Mouse (Mus musculus) heart, adult 2 months (tissue): Measurements from ENCODE around the gene Snrk. TPM values are rescaled to one million over a fixed set of nuclear protein-coding genes. Genes with fewer than 3 reads are reported as not detected.

Experiments used
- DNase-seq, 2 experiments: peaks; one replicate each; pipeline ENCODE4 v3.0.0; 2021
- H3K27ac ChIP-seq: fragments of 200-600 bp; 2 replicates; pipeline ENCODE4 v1.8.1; 2022
- H3K27me3 ChIP-seq: fragments of 200-500 bp; 2 replicates; pipeline ENCODE4 v1.6.1; 2012; ENCODE audit warnings: mild to moderate bottlenecking, low read length, inconsistent platforms, mixed read lengths; ENCODE audit not compliant: control insufficient read depth, insufficient read depth
- H3K36me3 ChIP-seq: fragments of 200-500 bp; 2 replicates; pipeline ENCODE4 v1.6.1; 2012; ENCODE audit warnings: low read length, inconsistent platforms; ENCODE audit not compliant: control insufficient read depth, insufficient read depth
- H3K4me1 ChIP-seq: fragments of 200-500 bp; 2 replicates; pipeline ENCODE4 v1.6.1; 2011; ENCODE audit warnings: low read length; ENCODE audit not compliant: control insufficient read depth, insufficient read depth
- H3K4me3 ChIP-seq: fragments of 200-600 bp; 2 replicates; pipeline ENCODE4 v1.8.1; 2022
- H3K79me2 ChIP-seq: fragments of 200-500 bp; replicated peaks from 2 replicates; pipeline ENCODE4 v1.6.1; 2012; ENCODE audit warnings: mild to moderate bottlenecking, inconsistent platforms, low read length, moderate library complexity, mixed read lengths; ENCODE audit not compliant: control insufficient read depth, insufficient read depth
- H3K9ac ChIP-seq: fragments of 200-500 bp; 2 replicates; pipeline ENCODE4 v1.6.1; 2012; ENCODE audit warnings: low read depth, mild to moderate bottlenecking, control low read depth, inconsistent platforms, low read length, mixed read lengths
- CTCF ChIP-seq: fragments of 200-600 bp; IDR thresholded peaks from 2 replicates; pipeline ENCODE4 v1.8.1; 2022; ENCODE audit warnings: antibody characterized with exemption, mild to moderate bottlenecking, moderate library complexity
- EP300 ChIP-seq: fragments of 200-500 bp; IDR thresholded peaks from 2 replicates; pipeline ENCODE4 v1.6.1; 2011; ENCODE audit warnings: low read depth, low read length, control low read depth; ENCODE audit not compliant: insufficient read depth
- POLR2A ChIP-seq: fragments of 200-500 bp; IDR thresholded peaks from 2 replicates; pipeline ENCODE4 v1.6.1; 2011; ENCODE audit warnings: mild to moderate bottlenecking, low read depth, low read length, control low read depth; ENCODE audit not compliant: insufficient read depth
- WGBS: fragments of 180-500 bp; shearing (Covaris S2); methylation state at CpG from one replicate; pipeline ENCODE4 v1.1.7; 2018; 5-methylcytosine and 5-hydroxymethylcytosine counted together
- intact Hi-C: fragments of 180-260 bp; cut with DNase I; formaldehyde crosslinking; loops from one replicate; pipeline ENCODE4 v1.15.1; 2025
- polyA plus RNA-seq: library from polyadenylated mRNA; depleted of rRNA; stranded (reverse); fragments of >200 nt; gene quantifications from 2 replicates; pipeline ENCODE4 v1.2.3, GENCODE M21; 2012
- total RNA-seq, 2 experiments: library from RNA; stranded (reverse); gene quantifications; 2 replicates each; pipeline ENCODE4 v1.2.3; 2021

Snrk gene
- total and polyA plus RNA-seq, 3 experiments = 68.0 to 163 (median 142) TPM

DNA sequence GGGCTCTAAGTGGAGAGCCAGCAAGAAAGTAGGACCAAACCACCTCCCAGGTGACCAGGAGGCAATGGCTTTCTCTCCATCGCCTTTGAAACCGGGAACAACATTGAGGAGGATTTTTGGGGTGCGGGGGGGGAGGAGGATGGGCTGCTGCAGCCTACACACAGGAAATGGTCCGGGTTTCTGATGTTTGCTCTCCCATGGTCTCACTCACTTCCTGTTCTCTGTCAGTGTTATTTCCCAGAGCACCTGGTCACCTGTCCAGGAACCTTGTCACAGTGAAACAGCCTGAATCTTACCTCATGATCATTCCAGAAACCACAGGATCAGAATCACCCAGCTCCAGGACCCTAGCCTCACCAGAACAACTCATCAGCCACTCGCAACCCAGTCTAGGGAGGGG lies 76.8 kb downstream of the Snrk start:
- intact Hi-C loops = no loop called here
- Histone ChIP-seq H3K36me3 (no peaks in the 10 kb centered on the region; the same call in 1 of the 2 replicates), H3K79me2 (no peaks in the 10 kb centered on the region), H3K4me1 (peaks cover 19% of the 10 kb centered on the region), H3K4me3 (no peak overlapping the region), H3K27me3 (no peaks in the 10 kb centered on the region), H3K9ac (no peak overlapping the region), H3K27ac (peak overlapping the region; percentile 91; the same call in 1 of the 2 replicates)
- no peak for DNase-seq
- no peak for TF ChIP-seq CTCF
- no peak for TF ChIP-seq EP300
- no peak for TF ChIP-seq POLR2A
- WGBS = 84% methylated on average over 5 of the region's 5 CpGs

- Histone ChIP-seq H3K4me3 (no peak overlapping the region), H3K27me3 (no peaks in the 10 kb centered on the region), H3K36me3 (no peaks in the 10 kb centered on the region; the same call in 1 of the 2 replicates), H3K4me1 (peaks cover 20% of the 10 kb centered on the region), H3K79me2 (no peaks in the 10 kb centered on the region), H3K9ac (no peak overlapping the region), H3K27ac (peak overlapping the region; percentile 91)
- intact Hi-C loops = no loop called here
- 35% methylated on average over 5 of the region's 5 CpGs for WGBS
- DNase-seq = peak in 1 of 2 experiments; percentile 80
- peak; percentile 31; the same call in 1 of the 2 replicates for TF ChIP-seq POLR2A
- TF ChIP-seq CTCF = peak; percentile 57
- peak; percentile 78 for TF ChIP-seq EP300
Observed at GRCm38 (mm10) chr9:122195042-122195682, 78.1 kb downstream of the Snrk start.

- H3K27ac ChIP-seq = peak overlapping the region; percentile 91
- 37% methylated on average over 5 of the region's 5 CpGs for WGBS
- no peaks in the 10 kb centered on the region for H3K79me2 ChIP-seq
- no peaks in the 10 kb centered on the region for H3K27me3 ChIP-seq
- no peaks in the 10 kb centered on the region; the same call in 1 of the 2 replicates for H3K36me3 ChIP-seq
- peaks cover 20% of the 10 kb centered on the region for H3K4me1 ChIP-seq
- no peak overlapping the region for H3K9ac ChIP-seq
- intact Hi-C loops = no loop called here
- no peak overlapping the region for H3K4me3 ChIP-seq
- DNase-seq = no peak
- no peak for TF ChIP-seq CTCF
- TF ChIP-seq POLR2A = no peak
- TF ChIP-seq EP300 = no peak
Observed at GRCm38 (mm10) chr9:122197021-122197420, 80.0 kb downstream of the Snrk start.

- TF ChIP-seq CTCF = no peak
- TF ChIP-seq POLR2A = no peak
- no peak for TF ChIP-seq EP300
- Histone ChIP-seq H3K4me3 (no peak overlapping the region), H3K27me3 (no peaks in the 10 kb centered on the region), H3K27ac (peak overlapping the region; percentile 91), H3K79me2 (no peaks in the 10 kb centered on the region), H3K36me3 (no peaks in the 10 kb centered on the region; the same call in 1 of the 2 replicates), H3K4me1 (peaks cover 20% of the 10 kb centered on the region), H3K9ac (no peak overlapping the region)
- DNase-seq = no peak
- 82% methylated on average over 3 of the region's 3 CpGs for WGBS
- intact Hi-C loops = loop anchor here (1.0 to 2.0 kb wide), 2 partner anchors 78 to 180 kb away; no protein-coding TSS in a partner anchor
Observed at GRCm38 (mm10) chr9:122198621-122199020, 81.6 kb downstream of the Snrk start.

DNA sequence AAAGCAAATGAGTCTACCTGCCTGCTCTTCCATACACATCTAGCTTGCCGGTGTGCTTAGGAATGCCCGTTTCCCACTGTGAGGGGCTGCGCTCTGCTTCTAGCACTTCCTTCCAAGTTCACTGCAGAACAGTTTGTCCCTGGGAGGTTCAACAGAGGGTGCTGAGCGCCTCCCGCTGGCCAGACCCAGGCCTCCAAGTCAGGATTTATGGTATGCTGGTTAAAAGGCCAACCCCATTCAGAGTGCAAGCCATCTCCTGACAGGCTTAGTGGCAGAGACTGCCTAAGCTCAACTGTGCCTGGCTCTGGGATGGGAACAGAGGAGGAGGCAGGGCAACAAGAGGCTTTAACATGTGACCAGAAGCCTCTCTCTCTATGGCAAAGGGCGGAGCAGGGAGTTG lies 82.2 kb downstream of the Snrk start:
- peak; percentile 87 to 88 for DNase-seq
- Histone ChIP-seq H3K36me3 (no peaks in the 10 kb centered on the region; the same call in 1 of the 2 replicates), H3K27me3 (no peaks in the 10 kb centered on the region), H3K4me1 (peaks cover 20% of the 10 kb centered on the region), H3K27ac (peak overlapping the region; percentile 91), H3K9ac (0 out of 2 replicates have a peak overlapping the region, but pooled peaks have one; percentile 10), H3K79me2 (no peaks in the 10 kb centered on the region), H3K4me3 (no peak overlapping the region)
- intact Hi-C loops = loop anchor here (1.0 to 2.0 kb wide), 2 partner anchors 78 to 181 kb away; no protein-coding TSS in a partner anchor
- 36% methylated on average over 6 of the region's 6 CpGs for WGBS
- TF ChIP-seq POLR2A (peak; percentile 65), EP300 (peak; percentile 94), CTCF (peak; percentile 89)

- intact Hi-C loops = no loop called here
- no peaks in the 10 kb centered on the region for H3K27me3 ChIP-seq
- TF ChIP-seq POLR2A (no peak), EP300 (no peak), CTCF (peak; percentile 58)
- no peak overlapping the region for H3K9ac ChIP-seq
- no peaks in the 10 kb centered on the region for H3K79me2 ChIP-seq
- no peak for DNase-seq
- H3K27ac ChIP-seq = no peak overlapping the region
- WGBS = 85% methylated on average over 7 of the region's 7 CpGs
- H3K36me3 ChIP-seq = no peaks in the 10 kb centered on the region
- H3K4me1 ChIP-seq = peaks cover 6% of the 10 kb centered on the region
- no peak overlapping the region for H3K4me3 ChIP-seq
Observed at GRCm38 (mm10) chr9:122204508-122204907, 87.4 kb downstream of the Snrk start.
